Mouse (Mus musculus): ENCODE results near the gene Dse. TPM values are rescaled to one million over a fixed set of nuclear protein-coding genes. Genes with fewer than 3 reads are reported as not detected.

Dse gene
- polyA plus RNA-seq, 1 experiment from 2014 or later, result 16.4 TPM

- Histone ChIP-seq H3K27me3 (replicated peaks) (no peaks in the 10 kb centered on the region), H3K27ac (no peak overlapping the region), H3K9ac (no peak overlapping the region), H3K4me3 (no peak overlapping the region), H3K9me3 (no peaks in the 10 kb centered on the region), H3K36me3 (no peaks in the 10 kb centered on the region), H3K4me2 (replicated peaks) (no peak overlapping the region), H3K4me1 (no peaks in the 10 kb centered on the region)
- 63% methylated on average over 3 of the region's 3 CpGs for WGBS
- ATAC-seq (ENCODE audit: low FRiP score, low read depth), result no peak
Measured at GRCm38 (mm10) chr10:34223660-34224059, 16.1 kb upstream of the Dse start.

GRCm38 (mm10) chr10:34221909-34222620, 14.6 kb upstream of the Dse start:
- Histone ChIP-seq H3K4me1 (no peaks in the 10 kb centered on the region), H3K36me3 (no peaks in the 10 kb centered on the region), H3K9ac (no peak overlapping the region), H3K27ac (no peak overlapping the region), H3K27me3 (replicated peaks) (no peaks in the 10 kb centered on the region), H3K4me3 (no peak overlapping the region), H3K4me2 (replicated peaks) (no peak overlapping the region), H3K9me3 (no peaks in the 10 kb centered on the region)
- no peak for ATAC-seq (ENCODE audit: low FRiP score, low read depth)
- 67% methylated on average over 3 of the region's 3 CpGs for WGBS

- no peaks in the 10 kb centered on the region for H3K4me1 ChIP-seq
- no peak overlapping the region for H3K4me2 ChIP-seq (replicated peaks)
- no peak overlapping the region for H3K4me3 ChIP-seq
- 94% methylated on average over 3 of the region's 3 CpGs for WGBS
- no peak overlapping the region for H3K27ac ChIP-seq
- no peaks in the 10 kb centered on the region for H3K9me3 ChIP-seq
- no peak overlapping the region for H3K9ac ChIP-seq
- no peaks in the 10 kb centered on the region for H3K36me3 ChIP-seq
- no peak for ATAC-seq (ENCODE audit: low FRiP score, low read depth)
- no peaks in the 10 kb centered on the region for H3K27me3 ChIP-seq (replicated peaks)
Measured at GRCm38 (mm10) chr10:34218191-34218590, 10.7 kb upstream of the Dse start.

GRCm38 (mm10) chr10:34215667-34216066, 8.2 kb upstream of the Dse start:
- Histone ChIP-seq H3K27ac (no peak overlapping the region), H3K4me1 (no peaks in the 10 kb centered on the region), H3K4me3 (no peak overlapping the region), H3K9ac (no peak overlapping the region), H3K36me3 (no peaks in the 10 kb centered on the region), H3K4me2 (replicated peaks) (no peak overlapping the region), H3K27me3 (replicated peaks) (no peaks in the 10 kb centered on the region), H3K9me3 (no peaks in the 10 kb centered on the region)
- WGBS, result 88% methylated on average over 1 of the region's 1 CpGs
- ATAC-seq (ENCODE audit: low FRiP score, low read depth), result no peak

- ATAC-seq (ENCODE audit: low FRiP score, low read depth), result no peak
- H3K36me3 ChIP-seq, result no peaks in the 10 kb centered on the region
- no peaks in the 10 kb centered on the region for H3K9me3 ChIP-seq
Measured at GRCm38 (mm10) chr10:34209951-34210350, 2.4 kb upstream of the Dse start.

GRCm38 (mm10) chr10:34208031-34208430, 516 bp upstream of the Dse start:
- Histone ChIP-seq H3K36me3 (no peaks in the 10 kb centered on the region), H3K4me3 (peak overlapping the region; percentile 78)

More at GRCm38 (mm10) chr10:34209951-34210350, 2.4 kb upstream of the Dse start:
- Histone ChIP-seq H3K4me2 (replicated peaks) (no peak overlapping the region), H3K27ac (no peak overlapping the region), H3K9ac (no peak overlapping the region), H3K4me3 (no peak overlapping the region), H3K4me1 (no peaks in the 10 kb centered on the region; the same call in 1 of the 2 replicates), H3K27me3 (replicated peaks) (no peaks in the 10 kb centered on the region)

GRCm38 (mm10) chr10:34206783-34207502, 572 bp downstream of the Dse start:
- Histone ChIP-seq H3K27ac (0 out of 2 replicates have a peak overlapping the region, but pooled peaks have one; percentile 11), H3K4me1 (no peaks in the 10 kb centered on the region; the same call in 1 of the 2 replicates), H3K4me3 (peak overlapping the region; percentile 78), H3K4me2 (replicated peaks) (peak overlapping the region; percentile 80), H3K9me3 (no peaks in the 10 kb centered on the region), H3K27me3 (replicated peaks) (no peaks in the 10 kb centered on the region), H3K9ac (peak overlapping the region; percentile 88), H3K36me3 (no peaks in the 10 kb centered on the region)
- WGBS, result under 1% methylated on average over 65 of the region's 65 CpGs
- peak; percentile 96 for ATAC-seq (ENCODE audit: low FRiP score, low read depth)

More at GRCm38 (mm10) chr10:34208031-34208430, 516 bp upstream of the Dse start:
- no peaks in the 10 kb centered on the region for H3K27me3 ChIP-seq (replicated peaks)
- H3K4me2 ChIP-seq (replicated peaks), result peak overlapping the region; percentile 80
- WGBS, result 4% methylated on average over 13 of the region's 13 CpGs
- no peaks in the 10 kb centered on the region for H3K9me3 ChIP-seq
- ATAC-seq (ENCODE audit: low FRiP score, low read depth), result no peak
- H3K4me1 ChIP-seq, result no peaks in the 10 kb centered on the region; the same call in 1 of the 2 replicates
- H3K27ac ChIP-seq, result no peak overlapping the region
- H3K9ac ChIP-seq, result peak overlapping the region; percentile 88; the same call in 1 of the 2 replicates

GRCm38 (mm10) chr10:34206436-34206782, 1.1 kb downstream of the Dse start:
- H3K4me1 ChIP-seq, result no peaks in the 10 kb centered on the region; the same call in 1 of the 2 replicates
- no peak overlapping the region for H3K27ac ChIP-seq
- WGBS, result under 1% methylated on average over 15 of the region's 15 CpGs
- H3K36me3 ChIP-seq, result no peaks in the 10 kb centered on the region
- peak overlapping the region; percentile 88 for H3K9ac ChIP-seq
- peak overlapping the region; percentile 80 for H3K4me2 ChIP-seq (replicated peaks)
- ATAC-seq (ENCODE audit: low FRiP score, low read depth), result peak; percentile 68
- H3K27me3 ChIP-seq (replicated peaks), result no peaks in the 10 kb centered on the region
- H3K4me3 ChIP-seq, result peak overlapping the region; percentile 78
- H3K9me3 ChIP-seq, result no peaks in the 10 kb centered on the region

- Histone ChIP-seq H3K4me1 (no peaks in the 10 kb centered on the region; the same call in 1 of the 2 replicates), H3K36me3 (no peaks in the 10 kb centered on the region), H3K9ac (no peak overlapping the region), H3K4me2 (replicated peaks) (no peak overlapping the region), H3K4me3 (no peak overlapping the region), H3K9me3 (no peaks in the 10 kb centered on the region), H3K27me3 (replicated peaks) (no peaks in the 10 kb centered on the region), H3K27ac (no peak overlapping the region)
- 87% methylated on average over 1 of the region's 1 CpGs for WGBS
- ATAC-seq (ENCODE audit: low FRiP score, low read depth), result no peak
Measured at GRCm38 (mm10) chr10:34205825-34206224, 1.7 kb downstream of the Dse start.

GRCm38 (mm10) chr10:34200689-34201088, 6.8 kb downstream of the Dse start:
- Histone ChIP-seq H3K27me3 (replicated peaks) (no peaks in the 10 kb centered on the region), H3K4me1 (no peaks in the 10 kb centered on the region), H3K4me2 (replicated peaks) (no peak overlapping the region), H3K9ac (no peak overlapping the region), H3K36me3 (no peaks in the 10 kb centered on the region), H3K9me3 (no peaks in the 10 kb centered on the region), H3K4me3 (no peak overlapping the region), H3K27ac (no peak overlapping the region)
- no peak for ATAC-seq (ENCODE audit: low FRiP score, low read depth)
- WGBS, result 94% methylated on average over 1 of the region's 1 CpGs

GRCm38 (mm10) chr10:34198574-34198973, 8.9 kb downstream of the Dse start:
- Histone ChIP-seq H3K9ac (no peak overlapping the region), H3K36me3 (no peaks in the 10 kb centered on the region), H3K4me1 (no peaks in the 10 kb centered on the region), H3K4me2 (replicated peaks) (no peak overlapping the region), H3K27ac (no peak overlapping the region), H3K9me3 (no peaks in the 10 kb centered on the region), H3K27me3 (replicated peaks) (no peaks in the 10 kb centered on the region), H3K4me3 (no peak overlapping the region)
- ATAC-seq (ENCODE audit: low FRiP score, low read depth), result no peak
- WGBS, result 86% methylated on average over 3 of the region's 3 CpGs

- no peak overlapping the region for H3K4me2 ChIP-seq (replicated peaks)
- no peak overlapping the region for H3K27ac ChIP-seq
- no peaks in the 10 kb centered on the region for H3K27me3 ChIP-seq (replicated peaks)
- WGBS, result 67% methylated on average over 3 of the region's 3 CpGs
- H3K4me3 ChIP-seq, result no peak overlapping the region
- H3K9ac ChIP-seq, result no peak overlapping the region
- H3K9me3 ChIP-seq, result no peaks in the 10 kb centered on the region
- H3K36me3 ChIP-seq, result no peaks in the 10 kb centered on the region
- no peak for ATAC-seq (ENCODE audit: low FRiP score, low read depth)
- H3K4me1 ChIP-seq, result no peaks in the 10 kb centered on the region
Measured at GRCm38 (mm10) chr10:34198061-34198460, 9.5 kb downstream of the Dse start.
